Mouse (Mus musculus): Measurements from ENCODE around the gene Vcp.

Vcp gene

DNA sequence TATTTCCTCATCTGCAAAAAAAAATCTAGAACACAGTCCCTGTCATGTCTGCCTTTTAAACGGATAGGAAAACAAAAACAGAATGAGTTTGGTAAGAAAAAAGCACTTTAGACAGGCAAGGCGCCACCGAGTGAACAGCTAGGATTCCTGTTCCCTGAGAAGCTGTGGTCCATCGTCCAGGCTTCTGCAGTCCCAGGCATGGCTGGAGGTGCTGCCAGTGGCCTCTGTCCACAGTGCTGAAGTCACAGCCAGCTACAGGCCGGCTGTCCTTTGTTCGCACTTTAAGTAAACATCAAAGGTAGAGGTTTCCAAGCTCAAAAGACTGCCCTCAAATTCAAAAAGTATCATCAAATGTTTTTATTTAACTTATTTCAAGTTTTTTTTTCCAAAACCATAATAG is 55.3 kb downstream of the Vcp start:
- no peak for DNase-seq (ENCODE audit: low spot score)

DNA sequence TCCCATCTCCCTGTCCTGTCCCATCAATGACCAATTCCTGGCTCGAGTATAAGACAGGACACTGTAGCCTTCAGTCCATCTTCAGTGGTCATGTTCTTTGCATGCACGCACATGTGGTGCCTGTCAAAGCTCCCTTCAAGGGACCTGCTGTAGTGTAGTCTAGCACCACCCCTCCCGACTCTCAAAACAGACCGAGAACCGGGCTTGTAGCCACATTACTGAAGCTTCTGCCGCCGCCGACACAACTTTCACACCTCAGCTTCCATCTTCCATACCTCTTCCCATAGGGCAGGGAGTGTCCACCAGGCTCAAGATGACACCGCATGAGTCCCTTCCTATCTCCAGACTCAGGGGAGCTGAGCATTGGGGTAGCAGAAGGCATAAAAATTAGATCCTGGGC is 56.1 kb downstream of the Vcp start:
- no peak for DNase-seq (ENCODE audit: low spot score)

DNA sequence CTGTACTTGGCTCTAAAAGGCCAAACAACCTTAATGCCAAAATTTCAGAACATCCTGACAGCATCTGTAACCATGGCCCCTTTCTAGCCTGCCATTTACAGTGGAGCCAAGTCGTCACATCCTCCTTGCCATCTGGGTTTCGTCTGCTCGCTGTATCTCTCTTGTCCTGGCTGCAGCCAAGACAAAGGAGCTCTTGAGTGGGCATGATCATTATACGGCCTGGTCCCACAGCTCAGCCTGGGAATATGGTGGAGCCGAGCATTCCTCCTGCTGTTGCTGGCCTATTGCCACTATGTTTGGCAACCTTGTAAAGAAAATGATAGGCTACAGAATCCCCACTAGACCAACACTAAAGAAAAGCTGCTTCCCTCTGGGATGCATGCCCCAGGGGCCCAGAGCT is 57.0 kb downstream of the Vcp start:
- no peak for DNase-seq (ENCODE audit: low spot score)

DNA sequence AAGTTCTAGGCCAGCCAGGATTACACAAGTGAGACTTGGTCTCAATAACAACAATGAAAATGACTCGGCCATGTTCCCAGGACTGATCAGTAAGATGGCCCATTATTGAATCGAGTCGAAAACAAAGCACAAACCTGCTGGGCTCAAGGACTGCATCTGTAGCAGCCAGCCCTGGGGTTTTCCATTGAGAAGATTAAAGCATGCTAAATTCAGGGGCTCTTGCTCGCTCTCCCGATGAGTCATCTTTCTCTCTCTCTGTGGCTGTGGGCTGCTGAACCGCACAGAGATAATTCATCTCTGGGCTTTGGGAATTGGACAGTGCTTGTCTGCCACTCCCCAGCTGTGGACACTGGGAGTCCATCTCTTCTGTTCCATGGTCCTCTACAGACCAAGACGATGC is 58.9 kb downstream of the Vcp start:
- DNase-seq (ENCODE audit: low spot score), result no peak

DNA sequence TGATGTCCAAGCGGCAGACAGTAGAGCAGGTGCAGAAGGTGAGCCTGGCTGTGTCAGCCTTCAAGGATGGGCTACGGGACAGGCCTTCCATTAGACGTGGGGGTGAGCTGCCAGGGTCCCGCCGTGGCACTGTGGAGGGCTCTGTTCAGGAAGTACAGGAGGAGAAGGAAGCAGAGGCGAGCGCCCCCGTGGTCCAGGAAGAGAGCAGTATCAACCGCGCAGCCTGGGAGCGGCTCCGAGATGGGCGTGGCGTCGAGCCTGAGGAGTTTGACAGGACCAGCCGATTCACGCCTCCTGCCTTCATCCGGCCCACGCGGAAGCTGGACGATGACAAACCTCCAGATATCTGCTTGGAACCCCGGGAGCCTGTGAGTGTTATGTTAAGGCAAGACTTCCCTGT is 66.7 kb downstream of the Vcp start:
- DNase-seq (ENCODE audit: low spot score), result peak; percentile 48

DNA sequence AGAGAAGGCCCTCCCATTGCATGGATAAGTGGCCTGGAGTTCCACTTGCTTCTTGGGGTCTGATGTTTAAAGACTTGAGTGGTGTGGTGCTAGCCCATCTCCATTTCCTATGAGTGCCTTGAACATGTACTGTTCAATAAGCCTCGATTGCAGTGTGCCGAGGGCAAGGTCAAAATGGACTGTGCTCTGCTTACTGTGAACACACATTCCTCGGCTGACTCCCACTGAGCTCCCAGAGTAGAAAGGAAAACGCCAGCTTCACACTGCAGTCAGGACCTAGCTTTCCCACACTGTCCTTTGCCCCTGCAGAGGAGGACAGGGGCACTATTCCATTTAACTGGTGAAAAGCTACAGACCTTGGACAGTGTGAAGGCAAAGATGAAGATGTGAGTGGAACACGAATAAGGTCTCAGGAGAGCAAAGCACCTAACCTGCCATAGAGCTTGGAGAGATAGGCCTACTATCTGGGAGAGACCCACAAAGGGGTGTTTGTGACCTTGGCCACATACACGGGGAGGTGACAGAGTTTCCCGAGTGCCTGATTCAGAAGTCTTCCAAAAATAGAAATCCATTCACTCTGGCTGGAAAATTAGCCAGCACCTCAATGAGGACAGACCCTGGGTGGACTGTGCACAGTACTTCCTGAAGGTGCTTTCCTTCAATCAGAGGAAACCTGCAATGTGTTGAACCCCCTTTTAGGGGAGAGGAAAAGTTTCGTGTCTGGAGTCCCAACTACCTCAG is 67.9 kb downstream of the Vcp start:
- DNase-seq (ENCODE audit: low spot score), result no peak

Data from ovary, adult 18-20 months (tissue).